Mouse (Mus musculus): Measurements from ENCODE around the gene Cfl1.

GRCm38 (mm10) chr19:5449673-5450072 is 40.6 kb upstream of the Cfl1 start:
- TF ChIP-seq CTCF (IDR thresholded peaks at IDR 0.05; ENCODE audit: low read depth, low read length) (no peak), GATA1 (IDR thresholded peaks at IDR 0.05; ENCODE audit: borderline replicate concordance, low read length) (no peak), TAL1 (conservative IDR thresholded peaks at IDR 0.05; ENCODE audit: low read depth, low read length) (no peak), POLR2AphosphoS5 (IDR thresholded peaks at IDR 0.05; ENCODE audit: insufficient replicate concordance, low read depth, low read length) (no peak)

Measured in G1E (cell line).